In genomic region chr13:114992260-114993014, GRCm38 (mm10) we compare ENCODE assay signal across 10 mouse cellular contexts.
DNase-seq lines count a peak whose midpoint lies in the region; ATAC-seq and TF ChIP-seq lines count a peak whose summit lies in the region.
"Had no signal": no experiment of that assay in that cellular context is flagged by ENCODE, and none has a peak within 500 bp of the region (broad histone marks: within the 10 kb centered on the region; RNA-seq: fewer than 3 reads in every experiment).

No protein-coding gene starts in this region.

- H3K4me1 ChIP-seq in forebrain, postnatal 0 days (ENCODE audit: insufficient read depth) = no peaks in the 10 kb centered on the region; the same call in 1 of the 2 replicates
- peaks cover 10% of the 10 kb centered on the region; the same call in 1 of the 2 replicates for H3K4me1 ChIP-seq in midbrain, embryonic 12.5 days

- peak; percentile 83 for ATAC-seq in forebrain, postnatal 0 days
- peak; percentile 80 for ATAC-seq in midbrain, embryonic 12.5 days (ENCODE audit: low FRiP score, low read depth)

- no peaks in the 10 kb centered on the region for H3K27me3 ChIP-seq in forebrain, postnatal 0 days (ENCODE audit: insufficient read depth, low read length)
- no peaks in the 10 kb centered on the region for H3K27me3 ChIP-seq in midbrain, embryonic 12.5 days

- no peaks in the 10 kb centered on the region for H3K36me3 ChIP-seq in forebrain, postnatal 0 days (ENCODE audit: insufficient read depth)
- no peaks in the 10 kb centered on the region for H3K36me3 ChIP-seq in midbrain, embryonic 12.5 days

- 9% methylated on average over 14 of the region's 14 CpGs for WGBS in forebrain, postnatal 0 days
- 34% methylated on average over 14 of the region's 14 CpGs for WGBS in midbrain, embryonic 12.5 days

- no peak overlapping the region for H3K4me3 ChIP-seq in forebrain, postnatal 0 days (ENCODE audit: low read depth, low read length)
- H3K4me3 ChIP-seq in midbrain, embryonic 12.5 days = no peak overlapping the region

- peak; percentile 19 for DNase-seq in embryo, embryonic 10.5 days (ENCODE audit: low spot score)
- DNase-seq in embryo, embryonic 10 days (ENCODE audit: low spot score) = no peak
- peak; percentile 26 for DNase-seq in brain, embryonic 18.5 days (ENCODE audit: low read depth, low spot score)
- DNase-seq in forebrain, postnatal 0 days = peak; percentile 45
- no peak for DNase-seq in heart, adult 18-20 months
- no peak for DNase-seq in cerebellum, adult 9-10 months
- DNase-seq in lung, adult 18-20 months = no peak
- DNase-seq: gastrocnemius, postnatal 25 days; liver had no signal

- TF ChIP-seq CTCF in forebrain, postnatal 0 days (IDR thresholded peaks at IDR 0.05; ENCODE audit: low read depth) = no peak

- H3K9me3 ChIP-seq in forebrain, postnatal 0 days (ENCODE audit: low read length) = no peaks in the 10 kb centered on the region
- no peaks in the 10 kb centered on the region for H3K9me3 ChIP-seq in midbrain, embryonic 12.5 days

- peak overlapping the region; percentile 15; the same call in 1 of the 2 replicates for H3K27ac ChIP-seq in forebrain, postnatal 0 days (ENCODE audit: low read depth, low read length)
- 0 out of 2 replicates have a peak overlapping the region, but pooled peaks have one; percentile 8 for H3K27ac ChIP-seq in midbrain, embryonic 12.5 days (replicated peaks)

- H3K9ac ChIP-seq in forebrain, postnatal 0 days = no peak overlapping the region
- H3K9ac ChIP-seq in midbrain, embryonic 12.5 days (replicated peaks) = no peak overlapping the region

- H3K4me2 ChIP-seq in forebrain, postnatal 0 days (ENCODE audit: low read depth) = peak overlapping the region; percentile 28
- peak overlapping the region; percentile 19; the same call in 1 of the 2 replicates for H3K4me2 ChIP-seq in midbrain, embryonic 12.5 days (replicated peaks)

Comparison
In these comparisons a context has a peak if more than half of its experiments do, and no peak if none do; other contexts are left out.
1. DNase-seq: peak in embryo, embryonic 10.5 days (single experiment), brain, embryonic 18.5 days (single experiment) and forebrain, postnatal 0 days (single experiment); none in embryo, embryonic 10 days (single experiment), heart, adult 18-20 months (0 of 2), cerebellum, adult 9-10 months (single experiment) and lung, adult 18-20 months (0 of 2).